Mouse (Mus musculus) yolk sac, embryonic 10.5 days (tissue): ENCODE data around the gene Map3k6.

ENCODE experiments used
- DNase-seq: peaks from one replicate; pipeline ENCODE4 v3.0.0-alpha.2; 2017; ENCODE audit warnings: low spot score

Map3k6 gene

DNA sequence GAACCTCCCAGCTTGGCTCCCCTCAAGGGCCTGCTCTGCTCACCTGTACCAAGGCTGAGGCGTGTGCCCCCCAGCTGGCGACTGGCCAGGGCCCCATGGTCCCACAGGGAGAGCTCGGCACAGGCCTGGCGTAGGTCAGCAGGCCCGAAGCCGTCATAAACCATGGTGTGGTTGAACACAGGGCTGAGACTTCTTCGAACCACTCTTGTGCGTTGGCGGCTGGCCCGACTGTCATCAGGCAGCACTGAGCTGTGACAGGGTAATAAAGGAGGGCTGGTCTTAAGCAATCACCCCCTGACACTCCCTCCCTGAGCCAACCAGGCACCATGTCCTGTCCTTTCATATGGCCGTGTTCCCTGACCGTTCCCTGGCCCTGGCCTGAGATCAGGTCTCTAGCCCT, 12.8 kb downstream of the Map3k6 start:
- DNase-seq: no peak

DNA sequence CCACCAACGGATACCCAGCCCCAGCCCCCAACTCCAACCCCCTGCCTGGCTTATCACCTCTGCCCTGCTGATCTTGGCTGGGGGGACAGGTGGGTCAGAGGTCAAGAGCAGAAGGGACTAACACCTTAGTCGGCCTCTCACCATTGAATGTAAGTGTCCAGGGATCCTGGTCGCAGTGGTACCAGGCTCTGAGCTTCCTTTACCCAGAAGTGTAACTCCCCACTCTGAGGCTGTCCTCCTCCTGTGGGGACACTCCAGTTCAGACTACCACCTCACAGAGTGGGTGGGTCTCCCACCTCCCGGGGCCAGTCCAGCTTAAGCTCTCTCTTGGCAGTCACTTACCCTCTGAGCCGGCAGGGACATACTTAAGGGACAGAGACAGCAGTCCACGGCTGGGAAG, 14.8 kb downstream of the Map3k6 start:
- no peak for DNase-seq

DNA sequence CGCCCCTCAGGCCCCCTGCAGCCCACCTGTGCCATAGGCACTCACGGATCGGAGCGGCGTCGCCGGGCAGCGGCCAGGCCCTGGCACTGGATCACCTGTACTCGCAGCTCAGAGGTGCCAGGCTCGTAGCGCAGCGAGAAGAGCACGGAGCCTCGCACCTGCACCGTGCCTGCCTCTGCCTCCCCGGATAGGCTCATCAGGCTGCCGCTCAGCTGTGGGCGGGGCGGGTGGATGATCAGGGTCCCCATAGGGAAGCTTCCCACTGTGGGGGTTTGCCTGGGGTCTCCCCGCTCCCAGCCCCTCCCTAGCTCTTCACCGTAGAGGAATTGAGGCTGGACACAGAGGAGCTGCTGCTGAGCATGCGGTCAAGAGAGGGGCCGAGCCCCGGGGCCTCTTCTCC, 16.2 kb downstream of the Map3k6 start:
- DNase-seq: peak; percentile 9

DNA sequence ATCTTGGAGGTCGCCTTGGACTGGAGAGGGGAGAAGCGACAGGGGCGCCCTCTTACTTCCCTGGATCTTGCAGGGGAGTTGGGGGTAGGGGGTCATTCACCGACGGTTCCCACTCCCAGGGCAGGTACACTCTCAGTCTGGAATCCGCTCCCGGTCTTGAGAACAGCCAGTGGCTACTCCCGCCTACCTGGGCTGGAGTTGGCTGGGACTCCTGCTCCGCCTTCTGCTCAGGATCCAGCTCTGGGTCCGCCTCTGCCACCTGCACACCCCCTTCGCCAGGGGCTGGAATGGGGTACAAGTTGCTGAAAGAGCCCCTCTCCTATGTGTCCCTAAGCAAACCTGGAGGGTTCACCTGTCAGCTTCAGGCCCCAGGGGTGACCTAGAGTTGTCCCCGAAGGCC, 16.6 kb downstream of the Map3k6 start:
- peak; percentile 32 for DNase-seq

DNA sequence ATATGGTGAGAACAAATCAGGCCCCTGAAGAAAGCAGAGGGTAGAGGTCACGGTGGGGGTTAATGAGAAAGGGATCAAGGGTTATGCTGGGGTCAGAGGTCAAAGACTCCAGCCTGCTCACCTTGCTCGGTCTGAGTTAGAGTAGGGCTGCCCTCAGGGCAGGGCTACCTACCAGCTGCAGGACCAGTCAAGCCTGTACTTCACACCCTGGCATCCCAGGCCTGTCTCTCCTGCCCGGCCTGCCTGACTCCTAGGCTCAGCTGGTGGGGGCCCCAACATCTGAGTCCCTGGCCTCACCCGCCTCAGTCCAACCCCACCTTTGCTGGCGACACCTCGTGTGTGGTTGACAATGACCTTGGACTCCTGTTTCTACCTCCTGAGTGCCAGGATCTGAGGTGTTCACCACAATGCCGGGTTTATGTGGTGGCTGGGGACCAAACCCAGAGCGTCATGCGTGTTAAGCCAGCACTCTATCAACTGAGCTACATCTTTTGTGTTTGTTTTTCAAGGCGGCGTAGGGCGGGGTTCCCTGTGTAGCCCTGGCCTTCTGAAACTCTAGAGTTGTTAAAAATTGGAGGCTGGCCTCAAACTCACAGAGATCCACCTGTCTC, 17.3 kb downstream of the Map3k6 start:
- DNase-seq: peak; percentile 31

DNA sequence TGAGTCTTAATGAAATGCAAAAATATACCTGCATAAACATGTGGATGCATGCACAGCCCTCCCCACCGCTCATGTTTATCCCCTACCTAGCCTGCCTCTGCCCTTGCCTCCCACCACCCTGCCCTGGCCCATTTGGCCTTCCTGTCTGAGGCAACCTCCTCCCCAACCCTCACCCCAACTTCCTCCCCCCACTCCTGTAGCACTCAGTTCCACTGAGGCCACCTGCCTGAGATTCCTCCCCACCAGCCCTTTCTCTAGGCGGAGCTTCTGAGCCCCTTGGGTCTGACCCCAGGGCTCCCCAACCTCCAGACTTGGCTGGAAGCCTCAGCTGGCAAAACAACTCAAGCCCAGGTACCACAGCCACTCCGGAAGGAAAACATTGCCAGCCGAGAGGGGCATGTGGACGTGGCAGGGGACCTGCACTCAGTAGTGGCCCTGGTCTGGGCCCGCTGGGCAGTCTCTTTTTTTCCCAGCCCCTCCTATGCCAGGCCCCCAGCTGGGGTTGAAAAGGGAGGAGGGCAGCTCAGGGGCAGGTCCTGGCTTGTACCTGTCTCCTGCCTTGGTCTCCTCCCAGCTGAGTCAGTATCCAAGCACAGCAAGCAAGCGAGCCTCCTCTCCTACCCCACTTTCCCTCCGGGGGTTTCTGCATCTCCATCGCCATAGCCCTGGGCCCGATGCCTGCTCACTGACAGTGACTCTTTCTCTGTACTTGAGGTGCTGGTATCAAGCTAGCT, 21.2 kb downstream of the Map3k6 start:
- no peak for DNase-seq

DNA sequence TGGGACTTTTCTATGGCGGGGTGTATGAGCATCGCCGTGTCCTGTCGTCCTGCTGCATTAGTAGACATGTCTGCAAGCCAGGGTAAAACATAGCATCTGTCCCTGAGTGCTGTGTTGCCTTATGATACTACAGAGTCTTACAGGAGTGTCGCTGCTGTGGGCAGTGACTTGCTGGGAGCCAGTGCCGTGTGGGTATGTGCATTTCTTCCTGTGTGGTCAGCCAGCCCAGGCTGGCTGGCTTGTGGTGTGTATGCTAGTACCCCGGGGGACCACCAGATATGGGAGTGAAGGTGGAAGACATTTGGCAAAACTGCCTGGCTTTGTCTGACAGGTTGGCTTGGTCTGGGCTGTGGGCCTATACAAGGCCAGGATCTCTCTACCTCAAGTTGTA, 21.8 kb downstream of the Map3k6 start:
- DNase-seq: no peak

DNA sequence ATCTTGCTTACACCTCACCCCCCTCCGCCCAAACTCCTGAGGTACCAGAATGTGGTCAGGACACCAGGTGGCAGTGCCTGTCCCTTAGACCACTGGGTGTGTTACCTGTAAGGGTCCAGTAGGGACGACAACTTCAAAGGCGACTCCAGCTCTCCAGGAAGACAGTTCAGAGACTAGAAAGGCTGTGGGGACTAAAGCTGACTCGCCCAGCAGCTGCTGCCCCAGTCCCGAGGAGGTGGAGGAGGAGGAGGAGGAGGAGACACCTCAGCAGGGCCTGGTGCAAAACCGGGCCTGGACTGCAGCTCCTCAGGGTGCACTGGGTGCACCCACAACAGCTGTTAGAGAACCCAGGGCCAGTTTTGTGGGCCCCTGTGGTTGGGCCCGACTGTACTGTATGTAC, 22.3 kb downstream of the Map3k6 start, which contains the start of gene Sytl1:
Gene Sytl1 (minus strand): TSS at position 232 of the 400 bp plus-strand sequence.
- DNase-seq: no peak

DNA sequence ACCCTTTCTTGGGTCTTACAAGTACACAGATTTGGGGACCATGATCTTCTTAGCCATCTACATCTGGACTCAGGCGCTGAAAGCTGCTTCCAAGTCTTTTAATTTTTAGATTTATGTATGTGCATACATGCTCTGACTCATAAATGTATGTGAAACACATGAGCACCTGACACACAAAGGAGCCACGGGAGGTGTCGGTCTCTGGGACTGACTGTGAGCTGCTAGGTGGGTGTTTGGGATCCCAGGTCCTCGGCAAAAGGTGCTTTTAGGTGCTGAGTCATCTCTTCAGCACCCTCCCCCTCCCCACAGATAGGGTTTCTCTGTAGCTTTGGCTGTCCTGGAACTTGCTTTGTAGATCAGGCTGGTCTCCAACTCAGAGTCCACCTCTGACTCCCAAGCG, 23.1 kb downstream of the Map3k6 start:
- no peak for DNase-seq

DNA sequence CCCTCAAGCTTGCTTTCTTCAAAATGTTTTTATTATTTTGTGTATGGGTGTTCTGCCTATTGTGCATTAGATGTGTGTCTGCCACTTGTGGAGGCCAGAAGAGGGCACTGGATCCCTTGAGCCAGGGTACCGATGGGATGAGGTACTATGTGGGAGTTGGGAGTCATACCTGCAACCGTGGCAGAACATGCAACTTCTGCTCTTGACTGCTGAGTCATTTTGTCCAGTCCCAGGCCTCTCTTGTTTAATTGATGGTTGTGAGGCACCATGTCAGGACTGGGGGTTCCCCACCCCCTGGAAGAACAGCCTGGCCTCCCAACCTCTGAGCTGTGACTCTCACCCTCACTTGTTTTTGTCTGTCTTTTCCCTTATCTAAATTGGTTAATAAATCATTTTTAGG, 23.9 kb downstream of the Map3k6 start:
- DNase-seq: no peak

DNA sequence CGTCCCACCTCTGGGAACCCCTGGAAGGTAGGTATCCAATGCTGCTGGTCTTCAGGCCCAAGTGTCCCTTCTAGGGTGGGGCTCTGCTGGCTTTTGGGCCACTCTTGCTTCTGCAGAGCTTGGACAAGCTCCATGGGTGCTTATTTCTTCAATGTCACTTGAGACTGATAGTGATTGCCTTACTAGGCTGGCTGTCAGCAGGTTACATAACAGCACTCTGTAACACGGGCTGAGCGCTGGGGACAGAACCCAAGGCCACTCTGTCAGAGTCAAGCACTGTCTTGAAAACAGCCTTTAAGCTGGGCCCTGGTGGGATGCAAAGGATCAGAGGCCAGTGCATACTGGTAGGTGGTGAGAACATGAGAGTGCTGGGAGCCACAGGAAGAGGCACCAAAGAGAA, 24.7 kb downstream of the Map3k6 start:
- DNase-seq: no peak

DNA sequence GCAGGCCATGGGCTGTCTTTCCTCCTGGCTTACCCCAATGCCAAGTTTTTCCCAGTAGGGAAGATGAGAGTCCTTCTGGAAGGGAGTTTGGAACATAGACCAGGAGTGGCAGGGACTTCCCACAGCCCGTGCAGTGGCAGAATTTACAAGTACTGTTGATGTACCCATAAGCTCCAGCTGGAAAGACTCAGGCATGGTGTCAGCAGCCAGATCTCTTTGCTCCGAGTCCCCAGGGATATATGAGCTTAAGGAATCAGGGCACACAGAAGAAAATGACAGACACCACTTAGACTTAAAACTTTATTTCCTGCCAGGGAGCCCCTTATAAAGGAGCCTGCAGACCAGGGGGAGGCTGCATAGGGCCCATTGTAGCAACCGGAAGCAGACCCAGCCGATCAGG, 25.1 kb downstream of the Map3k6 start:
- no peak for DNase-seq

DNA sequence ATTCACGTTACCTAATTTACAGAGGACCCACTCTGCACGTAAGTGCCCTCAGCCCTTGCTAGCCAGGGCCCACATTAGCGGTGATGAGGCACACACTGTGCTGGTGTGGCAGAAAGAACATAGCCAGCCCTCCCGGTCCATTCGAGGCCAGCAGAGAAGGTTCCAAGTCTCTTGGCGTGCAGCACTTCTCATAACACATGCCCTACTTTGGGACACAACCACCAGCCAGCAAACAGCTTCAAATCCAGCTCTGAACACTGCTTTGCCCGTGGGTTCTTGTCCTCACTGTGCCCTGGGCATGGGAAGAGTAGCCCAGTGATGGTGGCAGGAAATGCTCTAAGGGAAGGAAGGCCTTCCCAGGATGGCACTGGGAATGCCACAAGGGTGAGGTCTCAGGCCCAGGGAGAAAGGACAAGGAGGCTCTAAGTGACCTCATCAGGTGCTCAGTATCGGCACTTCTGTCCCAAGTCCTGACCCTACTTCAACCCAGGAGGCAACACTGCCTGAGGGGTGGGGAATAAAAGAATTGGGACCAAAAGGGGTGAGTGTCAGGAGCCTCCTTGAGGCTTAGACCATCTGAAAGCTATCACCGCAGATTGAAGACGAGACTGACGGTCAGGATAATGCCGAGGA, 25.7 kb downstream of the Map3k6 start:
- DNase-seq: no peak

DNA sequence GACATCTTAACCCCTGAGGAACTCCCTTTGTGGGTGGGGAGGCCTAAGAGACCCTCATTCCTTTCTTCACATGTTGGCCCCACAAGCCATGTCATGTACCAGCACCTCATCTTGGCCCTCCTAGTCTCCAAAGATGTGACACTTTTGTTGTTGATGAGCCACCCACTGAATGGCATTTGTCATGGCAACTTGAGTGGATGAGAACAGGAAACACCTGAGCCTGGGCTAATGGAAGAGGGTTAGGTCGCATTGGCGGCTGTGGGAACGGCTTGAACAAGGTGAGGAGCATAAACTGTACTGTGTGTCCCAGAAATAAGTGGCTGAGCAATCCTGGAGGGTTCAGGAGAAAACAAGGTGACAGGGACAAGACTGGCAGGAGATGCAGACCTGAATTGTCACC, 28.3 kb downstream of the Map3k6 start:
- DNase-seq: no peak

DNA sequence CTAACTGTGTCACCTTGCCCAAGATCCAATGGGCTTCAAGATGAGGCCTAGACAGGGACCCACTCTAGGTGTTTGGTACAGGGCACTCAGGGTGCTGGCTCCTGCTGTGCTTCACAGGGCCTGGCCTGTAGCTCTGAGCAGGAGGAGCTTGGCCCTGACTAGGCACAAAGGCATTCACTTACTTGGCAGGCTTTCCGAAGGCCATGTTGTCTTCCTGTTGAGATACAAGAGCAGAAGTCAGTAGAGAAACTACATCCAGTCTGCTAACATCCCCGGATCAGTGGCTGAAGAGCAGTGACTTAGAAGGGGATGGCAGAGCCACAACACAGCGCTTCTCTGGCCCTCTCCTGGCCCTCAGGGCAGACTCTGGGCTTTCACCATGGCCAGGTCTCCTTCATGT, 29.0 kb downstream of the Map3k6 start:
- no peak for DNase-seq

DNA sequence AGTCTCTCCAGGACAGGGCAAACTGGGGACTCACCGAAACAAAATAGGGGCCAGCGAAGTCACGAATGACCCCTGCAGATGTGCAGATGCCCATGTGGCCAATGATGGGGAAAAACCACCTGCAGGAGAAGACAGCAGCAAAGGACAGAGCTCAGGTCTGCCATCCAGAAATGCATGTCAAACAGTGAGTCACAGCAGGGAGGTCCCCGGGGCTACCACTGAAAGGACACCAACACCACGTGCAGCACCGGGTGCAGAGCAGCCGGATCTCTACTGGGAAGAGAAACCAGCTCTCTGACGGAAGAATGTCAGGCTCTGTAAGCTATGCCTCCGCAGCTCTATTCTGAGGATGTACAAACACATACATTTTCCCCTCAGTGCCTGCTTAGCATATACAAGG, 30.3 kb downstream of the Map3k6 start:
- DNase-seq: no peak

DNA sequence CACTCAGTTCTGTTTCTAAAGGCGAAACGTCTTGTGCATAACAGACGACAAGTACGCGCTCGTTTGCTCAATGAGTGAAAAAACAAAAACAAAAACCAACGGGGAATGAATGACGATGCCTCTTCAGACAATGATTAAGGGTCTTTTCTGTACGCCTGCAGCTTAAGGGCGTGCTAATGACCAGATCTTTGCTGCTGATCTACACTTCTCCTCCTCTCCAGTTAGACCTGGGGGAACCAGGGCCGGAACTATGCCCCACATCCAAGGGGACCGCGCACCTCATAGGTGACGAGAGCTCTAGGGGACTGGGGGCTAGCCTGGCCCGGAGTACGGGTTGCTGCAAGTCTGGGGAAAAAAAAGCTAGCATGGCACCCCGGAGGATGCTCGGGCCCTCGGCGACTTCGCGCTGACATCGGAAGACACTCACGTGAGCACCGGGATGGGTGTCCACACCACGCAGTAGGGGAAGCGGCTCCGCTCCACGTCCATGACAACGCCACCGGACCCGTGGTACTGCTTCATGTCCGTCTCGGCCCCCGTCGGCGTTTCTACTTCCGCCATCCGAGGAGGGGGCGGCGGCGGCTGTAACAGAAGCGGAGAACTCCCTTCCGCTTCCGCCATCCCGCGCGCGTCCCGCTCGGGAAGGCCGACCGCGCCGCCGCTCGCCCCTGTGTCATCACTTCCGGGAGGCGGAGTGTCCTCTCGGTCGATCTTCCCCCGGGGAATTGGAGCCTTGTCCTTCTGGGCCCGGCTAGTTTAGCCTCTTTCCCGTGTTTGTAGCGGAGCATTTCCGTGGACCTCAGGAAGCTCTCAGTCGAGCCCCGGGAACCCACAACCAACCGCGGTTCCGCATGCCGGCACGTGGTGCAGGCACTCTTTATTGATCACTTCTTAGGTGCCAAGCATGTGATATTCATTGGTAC, 36.7 kb downstream of the Map3k6 start, which contains the start of gene Tmem222:
Gene Tmem222 (minus strand): TSS at position 689 of the 923 bp plus-strand sequence.
- peak; percentile 93 for DNase-seq

DNA sequence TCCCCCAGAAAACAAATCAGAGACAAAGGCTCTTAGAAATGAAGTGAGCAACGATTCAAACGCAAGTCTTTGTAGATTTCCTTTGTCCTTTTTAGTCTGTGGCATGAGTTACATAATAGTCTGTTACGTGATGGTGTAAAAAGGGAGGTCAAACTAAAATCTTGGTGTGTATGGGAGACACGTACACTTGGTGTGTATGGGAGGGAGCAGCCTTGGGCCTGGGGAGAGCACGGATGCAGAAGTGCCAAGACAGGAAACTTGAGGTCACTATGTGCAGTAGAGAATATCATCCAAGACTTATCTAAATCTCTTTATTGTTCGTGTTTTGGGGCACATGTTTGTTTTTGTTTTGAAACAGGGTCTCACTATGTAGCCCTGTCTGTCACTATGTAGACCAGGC, 37.4 kb downstream of the Map3k6 start:
- no peak for DNase-seq

DNA sequence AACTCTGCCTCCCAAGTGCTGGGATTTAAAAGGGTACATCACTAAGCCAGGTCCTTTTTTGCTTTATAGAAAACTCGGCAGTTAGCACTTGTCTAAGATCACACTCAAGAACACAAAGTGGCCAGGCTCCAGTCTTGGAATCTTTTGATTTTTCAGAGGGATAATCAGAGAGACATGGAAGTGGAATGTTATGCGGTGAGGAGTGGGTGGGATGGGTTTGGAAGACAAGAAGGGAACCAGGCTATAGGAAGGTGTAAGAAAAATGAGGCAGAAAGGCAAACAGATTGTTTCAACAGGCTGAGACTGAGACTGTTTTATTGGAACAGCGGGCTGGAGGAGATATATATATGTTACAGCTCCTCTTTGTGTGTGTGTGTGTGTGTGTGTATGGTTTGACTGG, 37.9 kb downstream of the Map3k6 start:
- DNase-seq: no peak

DNA sequence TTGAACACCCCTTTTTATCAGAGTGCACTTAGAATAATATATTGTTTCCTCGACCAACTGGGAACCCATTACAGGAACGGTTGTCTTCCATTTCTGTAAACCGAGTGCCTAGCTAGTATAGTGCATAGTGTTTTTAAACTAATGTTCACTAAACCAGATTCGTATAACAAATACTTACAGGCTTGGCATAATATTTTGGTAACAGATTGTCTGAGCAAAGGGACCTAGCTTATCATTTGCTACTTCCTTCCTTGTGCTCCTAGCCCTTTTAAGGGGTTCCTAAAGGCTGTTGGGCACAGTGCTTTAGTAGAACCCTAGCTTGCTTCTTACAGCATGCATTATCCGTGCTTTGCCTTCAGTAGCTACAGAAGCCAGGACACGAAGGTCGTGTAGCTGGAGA, 40.9 kb downstream of the Map3k6 start:
- no peak for DNase-seq

DNA sequence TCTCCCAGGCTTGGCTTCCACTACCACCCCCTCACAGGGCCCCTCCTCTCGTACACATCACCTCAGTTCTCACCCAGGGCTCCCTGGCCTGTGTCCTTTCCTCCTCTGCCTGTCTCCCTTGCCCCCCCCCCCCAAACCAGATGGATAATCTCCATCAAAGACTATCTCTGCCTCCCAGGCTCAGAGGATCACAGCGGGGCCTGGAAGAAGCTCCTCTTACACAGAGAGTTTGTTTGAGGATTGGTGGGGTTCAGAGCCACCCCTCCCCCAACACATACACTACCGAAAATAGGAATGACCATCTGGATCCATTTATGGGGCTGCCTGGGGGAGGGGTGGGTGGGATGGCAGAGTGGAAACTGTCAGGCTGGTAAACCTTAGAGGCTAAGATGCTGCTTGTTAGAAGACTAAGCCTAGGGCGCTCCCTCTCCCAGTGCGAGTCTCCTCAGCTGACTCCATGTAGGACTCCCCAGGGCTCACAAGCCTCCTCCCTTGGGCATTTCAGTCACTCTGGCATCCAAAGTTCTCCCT, 41.4 kb downstream of the Map3k6 start:
- DNase-seq: no peak

DNA sequence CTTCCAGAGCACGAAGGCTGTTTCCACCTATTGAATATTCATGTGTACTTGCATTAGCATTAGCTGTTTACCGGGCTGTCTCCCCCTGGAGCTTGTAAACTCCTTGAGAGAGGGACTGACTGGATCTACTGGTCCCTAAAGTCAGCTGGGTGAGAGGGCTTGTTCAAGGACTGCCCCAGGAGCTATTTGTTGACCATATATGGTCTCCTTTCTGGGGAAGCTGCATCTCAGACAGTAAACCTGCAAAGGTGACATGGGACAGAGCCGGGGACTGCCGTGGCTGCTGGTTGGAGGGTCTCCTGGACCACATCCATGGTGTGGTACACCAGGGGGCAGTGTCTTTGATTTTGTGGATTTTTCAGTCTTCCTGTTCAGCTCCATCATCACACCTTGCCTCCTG, 42.0 kb downstream of the Map3k6 start:
- DNase-seq: no peak
